Mouse (Mus musculus): Measurements from ENCODE around the gene Zmym1. TPM values are rescaled to one million over a fixed set of nuclear protein-coding genes. Genes with fewer than 3 reads are reported as not detected.
"Not testable (repeated sequence)": the region's sequence is repeated elsewhere in the genome, so short reads cannot be mapped to it uniquely, and the experiment has no call there.

Zmym1 gene
- polyA plus RNA-seq (2014; fragmentation: Nextera tagmentation; extraction: Ambion mirVana): 33.5 and 37.9 TPM in 2 replicates

DNA sequence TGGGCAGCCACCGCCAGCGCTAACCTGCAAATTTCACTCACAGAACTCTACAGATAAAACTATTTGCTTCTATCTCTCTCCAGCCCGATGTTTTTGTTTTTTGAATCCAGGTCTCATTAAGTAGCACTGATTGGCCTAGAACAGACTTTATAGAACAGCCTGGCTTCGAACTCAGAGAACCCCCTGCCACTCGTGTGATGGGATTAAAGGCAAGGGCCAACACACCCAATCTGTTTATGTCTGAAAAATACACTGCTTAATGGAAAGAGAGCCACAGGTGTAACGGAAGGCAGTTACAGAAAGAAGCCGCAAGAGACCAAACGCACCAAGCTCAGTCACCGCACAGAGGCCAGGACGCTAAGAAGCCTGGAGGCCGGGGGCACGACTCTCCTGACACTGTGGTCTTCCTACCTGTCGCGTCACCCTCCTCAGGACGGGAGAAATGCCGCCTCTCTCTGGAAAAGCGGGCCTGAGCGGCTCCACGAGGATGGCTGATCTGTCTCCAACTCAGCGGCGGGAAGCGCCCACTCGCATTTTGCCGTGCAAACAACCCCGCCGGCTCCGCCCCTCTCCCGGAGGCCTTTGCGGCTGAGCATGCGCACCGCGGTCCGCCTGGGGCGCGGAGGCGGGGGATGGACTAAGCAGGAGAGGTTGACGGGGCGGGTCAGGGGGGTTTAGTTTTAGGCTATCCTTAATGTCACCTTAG lies at the start of gene Zmym1:
TSS of gene Zmym1 (minus strand) at position 568 of the 706 bp plus-strand sequence.
- ATAC-seq (ENCODE audit: insufficient read depth, low FRiP score, low TSS enrichment) (peak; percentile 50), DNase-seq (ENCODE audit: low spot score) (peak; percentile 94)
- Histone ChIP-seq H3K36me3 (ENCODE audit: control insufficient read depth, insufficient read depth, low read length) (peaks cover 5% of the 10 kb centered on the region; the same call in 1 of the 2 replicates), H3K4me3 (ENCODE audit: low read depth, low read length) (peak within 1 kb of the TSS; percentile 89), H3K9ac (ENCODE audit: low read length) (peak within 1 kb of the TSS; percentile 82), H3K4me1 (ENCODE audit: control insufficient read depth, insufficient read depth, low read length) (0 out of 2 replicates have a peak, but pooled peaks cover 5% of the 10 kb centered on the region), H3K9me3 (ENCODE audit: control insufficient read depth, low read length) (no peaks in the 10 kb centered on the region), H3K27ac (ENCODE audit: low read depth, low read length) (0 out of 2 replicates have a peak within 1 kb of the TSS, but pooled peaks have one; percentile 53), H3K27me3 (ENCODE audit: control insufficient read depth, insufficient read depth, low read length) (no peaks in the 10 kb centered on the region), H3K4me2 (ENCODE audit: low read depth) (peak within 1 kb of the TSS; percentile 76)
- under 1% methylated on average over 34 of the region's 38 CpGs for WGBS

DNA sequence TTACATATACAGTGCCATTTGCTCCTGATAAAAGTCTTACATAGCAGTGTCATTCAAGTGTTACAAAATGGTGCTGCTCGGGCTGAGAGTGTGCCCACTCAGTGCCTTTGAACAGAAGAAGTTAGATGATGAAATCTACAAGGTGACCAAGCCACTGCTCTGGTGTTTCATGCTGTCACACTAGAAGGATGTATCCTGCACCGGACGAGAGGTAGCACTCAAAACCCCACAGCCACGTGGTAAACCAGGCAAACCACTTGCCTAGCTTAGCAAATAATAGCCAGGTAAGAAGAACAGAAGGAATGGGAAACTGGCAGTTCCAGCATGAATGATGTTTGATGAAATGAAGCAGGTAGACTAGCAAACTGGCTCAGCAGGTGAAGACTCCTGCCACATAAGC lies 49.6 kb upstream of the Zmym1 start:
- ATAC-seq (ENCODE audit: insufficient read depth, low FRiP score, low TSS enrichment): no peak
- WGBS: 82% methylated on average over 4 of the region's 4 CpGs
- no peak for DNase-seq (ENCODE audit: low spot score)

DNA sequence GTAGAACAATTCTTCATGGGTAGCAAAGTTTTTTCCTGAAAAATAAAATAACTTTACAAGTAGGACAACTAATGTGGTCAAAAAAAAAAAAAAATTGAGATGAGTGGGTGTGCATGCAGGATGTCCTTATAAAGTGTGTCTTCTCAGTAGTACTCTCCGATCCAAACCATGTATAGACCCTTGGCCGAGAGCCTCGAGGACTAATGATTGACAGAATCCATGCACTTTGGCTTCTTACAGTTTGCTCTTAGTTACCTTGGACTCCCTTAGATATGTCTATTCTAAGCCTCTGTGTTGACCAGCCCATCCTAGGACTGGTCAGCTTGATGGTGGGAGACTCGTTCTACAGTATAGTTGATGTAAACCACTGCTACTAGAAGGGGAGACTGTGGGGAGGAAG lies 46.6 kb upstream of the Zmym1 start:
- H3K27ac ChIP-seq (ENCODE audit: low read depth, low read length): no peak overlapping the region
- no peak for DNase-seq (ENCODE audit: low spot score)
- no peaks in the 10 kb centered on the region for H3K4me1 ChIP-seq (ENCODE audit: control insufficient read depth, insufficient read depth, low read length)
- 0 out of 2 replicates have a peak, but pooled peaks cover 3% of the 10 kb centered on the region for H3K36me3 ChIP-seq (ENCODE audit: control insufficient read depth, insufficient read depth, low read length)
- H3K9me3 ChIP-seq (ENCODE audit: control insufficient read depth, low read length): no peaks in the 10 kb centered on the region
- ATAC-seq (ENCODE audit: insufficient read depth, low FRiP score, low TSS enrichment): no peak
- no peaks in the 10 kb centered on the region for H3K27me3 ChIP-seq (ENCODE audit: control insufficient read depth, insufficient read depth, low read length)
- no peak overlapping the region for H3K9ac ChIP-seq (ENCODE audit: low read length)
- H3K4me2 ChIP-seq (ENCODE audit: low read depth): no peak overlapping the region
- WGBS: 93% methylated on average over 4 of the region's 4 CpGs
- H3K4me3 ChIP-seq (ENCODE audit: low read depth, low read length): no peak overlapping the region

More for the DNA sequence above, 49.6 kb upstream of the Zmym1 start:
- H3K9ac ChIP-seq (ENCODE audit: low read length): no peak overlapping the region
- H3K4me1 ChIP-seq (ENCODE audit: control insufficient read depth, insufficient read depth, low read length): no peaks in the 10 kb centered on the region
- H3K4me2 ChIP-seq (ENCODE audit: low read depth): no peak overlapping the region
- no peaks in the 10 kb centered on the region for H3K9me3 ChIP-seq (ENCODE audit: control insufficient read depth, low read length)
- H3K36me3 ChIP-seq (ENCODE audit: control insufficient read depth, insufficient read depth, low read length): 0 out of 2 replicates have a peak, but pooled peaks cover 3% of the 10 kb centered on the region
- no peak overlapping the region for H3K4me3 ChIP-seq (ENCODE audit: low read depth, low read length)
- no peak overlapping the region for H3K27ac ChIP-seq (ENCODE audit: low read depth, low read length)
- no peaks in the 10 kb centered on the region for H3K27me3 ChIP-seq (ENCODE audit: control insufficient read depth, insufficient read depth, low read length)

DNA sequence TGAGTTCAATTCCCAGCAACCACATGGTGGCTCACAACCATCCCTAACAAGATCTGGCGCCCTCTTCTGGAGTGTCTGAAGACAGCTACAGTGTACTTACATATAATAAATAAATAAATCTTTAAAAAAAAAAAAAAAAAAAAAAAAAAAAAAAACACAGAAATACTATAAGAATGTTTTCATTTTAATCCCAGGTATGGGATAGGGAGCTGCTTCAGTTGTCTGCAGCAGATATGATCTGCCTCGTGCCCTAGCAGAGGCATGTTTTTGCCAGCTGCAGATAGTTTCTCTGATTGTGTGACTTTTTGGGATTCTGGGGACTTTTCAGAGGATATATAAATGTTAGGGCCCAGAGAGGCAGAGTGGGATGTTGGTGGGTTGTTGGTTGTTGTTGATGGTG lies 38.6 kb upstream of the Zmym1 start:
- not testable (repeated sequence) for H3K4me2 ChIP-seq (ENCODE audit: low read depth); ATAC-seq (ENCODE audit: insufficient read depth, low FRiP score, low TSS enrichment); DNase-seq (ENCODE audit: low spot score); H3K27me3 ChIP-seq (ENCODE audit: control insufficient read depth, insufficient read depth, low read length); H3K36me3 ChIP-seq (ENCODE audit: control insufficient read depth, insufficient read depth, low read length); H3K4me1 ChIP-seq (ENCODE audit: control insufficient read depth, insufficient read depth, low read length); H3K27ac ChIP-seq (ENCODE audit: low read depth, low read length); H3K9me3 ChIP-seq (ENCODE audit: control insufficient read depth, low read length); H3K9ac ChIP-seq (ENCODE audit: low read length); H3K4me3 ChIP-seq (ENCODE audit: low read depth, low read length)
- 91% methylated on average over 1 of the region's 2 CpGs for WGBS

DNA sequence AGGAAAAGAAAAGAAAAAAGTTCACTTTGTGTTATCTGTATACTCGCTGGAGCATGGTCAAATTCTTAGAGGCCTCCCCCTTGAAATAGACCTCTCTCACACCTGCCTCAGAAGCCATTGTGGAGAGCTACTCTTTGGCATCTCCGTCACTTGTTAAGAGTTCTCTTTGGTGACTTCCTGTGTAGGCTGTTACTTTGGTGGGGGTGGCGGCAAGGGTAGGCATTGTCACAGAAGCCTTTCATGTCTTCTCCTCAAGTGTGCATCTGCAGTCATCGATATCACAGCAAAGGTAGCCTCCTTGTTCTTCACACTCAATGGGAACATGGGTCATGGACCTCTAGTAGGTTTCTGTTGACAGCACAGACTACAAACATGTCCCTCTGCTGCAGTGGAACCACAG lies 34.1 kb upstream of the Zmym1 start:
- ATAC-seq (ENCODE audit: insufficient read depth, low FRiP score, low TSS enrichment) (no peak), DNase-seq (ENCODE audit: low spot score) (no peak)
- Histone ChIP-seq H3K9ac (ENCODE audit: low read length) (no peak overlapping the region), H3K27me3 (ENCODE audit: control insufficient read depth, insufficient read depth, low read length) (no peaks in the 10 kb centered on the region), H3K36me3 (ENCODE audit: control insufficient read depth, insufficient read depth, low read length) (no peaks in the 10 kb centered on the region; the same call in 1 of the 2 replicates), H3K27ac (ENCODE audit: low read depth, low read length) (no peak overlapping the region), H3K4me2 (ENCODE audit: low read depth) (no peak overlapping the region), H3K4me1 (ENCODE audit: control insufficient read depth, insufficient read depth, low read length) (no peaks in the 10 kb centered on the region), H3K4me3 (ENCODE audit: low read depth, low read length) (no peak overlapping the region), H3K9me3 (ENCODE audit: control insufficient read depth, low read length) (no peaks in the 10 kb centered on the region)
- 91% methylated on average over 4 of the region's 4 CpGs for WGBS

DNA sequence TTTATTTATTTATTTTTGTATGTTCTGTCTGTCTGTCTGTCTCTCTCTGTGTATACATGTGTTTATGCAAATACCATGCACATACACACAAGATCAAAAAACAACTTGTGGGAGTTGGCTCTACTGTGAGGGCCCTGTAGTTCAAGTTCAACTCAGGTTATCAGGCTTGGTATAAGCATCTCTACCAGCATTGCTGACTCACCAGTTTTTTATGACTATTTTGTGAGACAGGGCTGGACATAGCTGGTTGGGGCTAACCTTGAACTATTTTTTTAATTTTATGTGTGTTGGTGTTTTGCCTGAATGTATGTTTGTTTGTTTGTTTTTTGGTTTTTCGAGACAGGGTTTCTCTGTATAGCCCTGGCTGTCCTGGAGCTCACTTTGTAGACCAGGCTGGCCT lies 30.2 kb upstream of the Zmym1 start:
- Histone ChIP-seq H3K36me3 (ENCODE audit: control insufficient read depth, insufficient read depth, low read length) (no peaks in the 10 kb centered on the region), H3K4me3 (ENCODE audit: low read depth, low read length) (no peak overlapping the region), H3K4me1 (ENCODE audit: control insufficient read depth, insufficient read depth, low read length) (no peaks in the 10 kb centered on the region), H3K4me2 (ENCODE audit: low read depth) (no peak overlapping the region), H3K9me3 (ENCODE audit: control insufficient read depth, low read length) (no peaks in the 10 kb centered on the region), H3K9ac (ENCODE audit: low read length) (no peak overlapping the region), H3K27ac (ENCODE audit: low read depth, low read length) (no peak overlapping the region), H3K27me3 (ENCODE audit: control insufficient read depth, insufficient read depth, low read length) (no peaks in the 10 kb centered on the region)
- no peak for DNase-seq (ENCODE audit: low spot score)
- ATAC-seq (ENCODE audit: insufficient read depth, low FRiP score, low TSS enrichment): no peak
- WGBS: 86% methylated on average over 1 of the region's 1 CpGs

DNA sequence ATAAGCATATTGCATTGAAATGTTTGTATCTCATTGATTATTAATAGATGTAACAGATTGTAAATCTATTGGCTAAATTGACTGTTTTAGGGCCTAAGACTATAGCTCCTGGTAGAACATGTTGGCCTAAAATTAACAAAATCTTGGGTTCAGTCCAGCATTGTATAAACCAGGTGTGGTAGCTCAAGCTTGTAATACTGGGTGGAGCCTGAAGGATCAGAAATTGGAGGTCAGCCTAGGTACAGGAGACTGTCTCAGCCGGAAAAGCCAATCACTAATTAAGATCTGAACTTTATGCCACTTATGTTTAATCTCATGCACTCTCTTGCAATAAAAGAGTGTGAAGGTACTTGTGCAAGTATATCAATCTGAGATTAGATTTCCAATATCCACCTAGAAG lies 24.8 kb upstream of the Zmym1 start:
- Histone ChIP-seq H3K36me3 (ENCODE audit: control insufficient read depth, insufficient read depth, low read length) (no peaks in the 10 kb centered on the region), H3K27me3 (ENCODE audit: control insufficient read depth, insufficient read depth, low read length) (no peaks in the 10 kb centered on the region), H3K27ac (ENCODE audit: low read depth, low read length) (no peak overlapping the region), H3K9me3 (ENCODE audit: control insufficient read depth, low read length) (no peaks in the 10 kb centered on the region), H3K4me2 (ENCODE audit: low read depth) (no peak overlapping the region), H3K4me3 (ENCODE audit: low read depth, low read length) (no peak overlapping the region), H3K4me1 (ENCODE audit: control insufficient read depth, insufficient read depth, low read length) (no peaks in the 10 kb centered on the region), H3K9ac (ENCODE audit: low read length) (no peak overlapping the region)
- WGBS: 81% methylated on average over 1 of the region's 1 CpGs
- DNase-seq (ENCODE audit: low spot score): no peak
- ATAC-seq (ENCODE audit: insufficient read depth, low FRiP score, low TSS enrichment): no peak

DNA sequence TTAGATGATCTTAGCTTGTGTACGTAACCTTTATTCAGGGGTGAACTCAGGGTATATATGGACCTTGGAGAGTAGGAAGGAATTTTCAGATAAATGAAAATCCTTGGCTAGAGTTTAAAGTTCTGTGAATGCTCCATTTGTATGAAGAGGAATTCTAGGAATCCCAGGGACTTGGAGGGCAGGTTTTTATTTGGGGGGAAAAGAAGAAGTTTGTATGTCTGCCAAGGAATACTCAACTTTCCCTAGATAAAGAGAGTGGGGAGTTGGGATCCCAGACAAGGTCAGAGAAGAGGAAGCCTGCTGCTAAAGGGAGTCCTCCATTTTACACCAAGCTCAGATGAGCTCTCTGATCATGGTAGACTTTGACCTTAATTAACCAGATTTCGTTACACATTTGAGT lies 22.2 kb upstream of the Zmym1 start:
- no peak overlapping the region for H3K27ac ChIP-seq (ENCODE audit: low read depth, low read length)
- no peaks in the 10 kb centered on the region for H3K27me3 ChIP-seq (ENCODE audit: control insufficient read depth, insufficient read depth, low read length)
- no peaks in the 10 kb centered on the region for H3K9me3 ChIP-seq (ENCODE audit: control insufficient read depth, low read length)
- no peaks in the 10 kb centered on the region for H3K36me3 ChIP-seq (ENCODE audit: control insufficient read depth, insufficient read depth, low read length)
- 94% methylated on average over 2 of the region's 2 CpGs for WGBS
- H3K4me2 ChIP-seq (ENCODE audit: low read depth): no peak overlapping the region
- H3K9ac ChIP-seq (ENCODE audit: low read length): no peak overlapping the region
- ATAC-seq (ENCODE audit: insufficient read depth, low FRiP score, low TSS enrichment) (no peak), DNase-seq (ENCODE audit: low spot score) (no peak)
- H3K4me1 ChIP-seq (ENCODE audit: control insufficient read depth, insufficient read depth, low read length): no peaks in the 10 kb centered on the region
- no peak overlapping the region for H3K4me3 ChIP-seq (ENCODE audit: low read depth, low read length)

DNA sequence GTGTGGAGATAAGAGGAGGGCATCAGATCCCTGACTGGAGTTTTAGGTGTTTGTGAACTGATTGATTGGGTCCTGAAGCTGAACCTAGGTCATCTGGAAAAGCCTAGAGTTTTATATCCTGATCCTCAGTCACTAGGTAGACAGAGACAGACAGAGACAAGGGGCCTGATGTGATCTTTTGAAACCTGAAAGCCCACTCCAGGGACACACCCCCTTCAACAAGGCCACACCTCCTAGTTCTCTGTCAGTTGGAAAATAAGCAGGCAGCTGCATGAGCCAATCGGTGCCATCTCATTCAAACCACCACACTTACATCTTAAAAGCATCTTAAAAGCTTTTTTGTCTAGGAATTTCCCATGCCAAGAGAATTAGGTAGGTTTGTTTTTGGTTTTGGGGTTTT lies 19.9 kb upstream of the Zmym1 start:
- 38% methylated on average over 1 of the region's 1 CpGs for WGBS
- ATAC-seq (ENCODE audit: insufficient read depth, low FRiP score, low TSS enrichment): no peak

More for the DNA sequence above, 19.9 kb upstream of the Zmym1 start:
- no peaks in the 10 kb centered on the region for H3K27me3 ChIP-seq (ENCODE audit: control insufficient read depth, insufficient read depth, low read length)
- H3K9me3 ChIP-seq (ENCODE audit: control insufficient read depth, low read length): no peaks in the 10 kb centered on the region
- no peak overlapping the region for H3K4me3 ChIP-seq (ENCODE audit: low read depth, low read length)
- H3K27ac ChIP-seq (ENCODE audit: low read depth, low read length): no peak overlapping the region
- H3K36me3 ChIP-seq (ENCODE audit: control insufficient read depth, insufficient read depth, low read length): no peaks in the 10 kb centered on the region
- H3K4me1 ChIP-seq (ENCODE audit: control insufficient read depth, insufficient read depth, low read length): peaks cover 3% of the 10 kb centered on the region; the same call in 1 of the 2 replicates
- no peak overlapping the region for H3K4me2 ChIP-seq (ENCODE audit: low read depth)
- DNase-seq (ENCODE audit: low spot score): no peak
- H3K9ac ChIP-seq (ENCODE audit: low read length): no peak overlapping the region
